In the genomic region with DNA sequence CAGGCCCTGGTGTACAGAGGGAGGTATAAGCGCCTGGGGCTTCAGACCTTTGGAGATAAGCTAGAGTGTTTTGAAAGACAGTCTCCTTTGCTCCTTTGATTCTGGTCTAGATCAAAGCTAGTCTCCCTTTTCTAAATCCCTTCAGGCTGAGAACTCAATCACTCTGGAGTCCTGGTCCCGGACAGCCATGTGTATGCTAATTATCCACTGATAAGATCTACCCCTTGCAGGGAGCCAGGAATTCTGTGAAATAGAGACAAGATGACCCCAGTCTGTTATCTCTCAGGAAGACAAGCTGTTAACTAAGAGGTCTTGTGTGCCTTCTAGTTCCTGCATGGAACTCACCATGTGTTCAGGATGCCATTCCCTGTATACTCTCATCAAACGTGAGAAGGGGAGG, we compare ENCODE assay signal across 30 mouse cellular contexts. TPM values are rescaled to one million over a fixed set of nuclear protein-coding genes. Genes with fewer than 3 reads are reported as not detected.
"Had no signal": no experiment of that assay in that cellular context is flagged by ENCODE, and none has a peak within 500 bp of the region (broad histone marks: within the 10 kb centered on the region; RNA-seq: fewer than 3 reads in every experiment).

No protein-coding gene starts in this region.

- H3K4me2 ChIP-seq: heart, embryonic 12.5 days; hindbrain, embryonic 12.5 days; hindbrain, embryonic 14.5 days; intestine, embryonic 15.5 days; kidney, embryonic 15.5 days; limb, embryonic 12.5 days; liver, embryonic 11.5 days; liver, embryonic 13.5 days; liver, embryonic 15.5 days had no signal

- ATAC-seq: hindbrain, embryonic 16.5 days; inflammation-experienced regulatory T-cells, adult 6 months; intestine, embryonic 15.5 days had no signal

- H3K27me3 ChIP-seq: hindbrain, embryonic 12.5 days; intestine, embryonic 15.5 days; kidney, embryonic 15.5 days; limb, embryonic 12.5 days; liver, embryonic 13.5 days; liver, embryonic 15.5 days had no signal

- DNase-seq: gastrocnemius, adult 2 months; gastrocnemius, postnatal 10 days; gastrocnemius, postnatal 25 days; heart, adult 18-20 months; heart, postnatal 10 days; heart, postnatal 4 days; kidney, adult 11 months; kidney, adult 2 months; kidney, adult 9 months; kidney, postnatal 14 days; kidney, postnatal 36 days; layer of hippocampus, adult 9-11 months; layer of hippocampus, postnatal 36 days; liver; liver, embryonic 13.5 days had no signal

- H3K4me1 ChIP-seq: intestine, embryonic 15.5 days; liver, embryonic 13.5 days had no signal

- H3K27ac ChIP-seq: gastrocnemius, adult 2 months; heart, embryonic 10.5 days; hindbrain, embryonic 10.5 days; hindbrain, embryonic 12.5 days; hindbrain, embryonic 14.5 days; intestine, embryonic 15.5 days; kidney, embryonic 15.5 days; kidney, postnatal 0 days; limb, embryonic 10.5 days; limb, embryonic 12.5 days; liver, embryonic 13.5 days; liver, embryonic 15.5 days had no signal

- H3K9me3 ChIP-seq: heart, embryonic 10.5 days; heart, embryonic 12.5 days; hindbrain, embryonic 10.5 days; hindbrain, embryonic 12.5 days; intestine, embryonic 15.5 days; kidney, embryonic 15.5 days; limb, embryonic 10.5 days; limb, embryonic 12.5 days; liver, embryonic 13.5 days; liver, embryonic 15.5 days had no signal

- H3K9ac ChIP-seq: heart, embryonic 12.5 days; hindbrain, embryonic 12.5 days; hindbrain, embryonic 14.5 days; intestine, embryonic 15.5 days; kidney, embryonic 15.5 days; limb, embryonic 12.5 days; liver, embryonic 13.5 days; liver, embryonic 15.5 days had no signal

- H3K36me3 ChIP-seq: heart, embryonic 10.5 days; heart, embryonic 12.5 days; hindbrain, embryonic 10.5 days; hindbrain, embryonic 12.5 days; intestine, embryonic 15.5 days; kidney, embryonic 15.5 days; limb, embryonic 10.5 days; limb, embryonic 12.5 days; liver, embryonic 13.5 days; liver, embryonic 15.5 days had no signal

- H3K4me3 ChIP-seq: gastrocnemius, adult 2 months; heart, embryonic 10.5 days; heart, embryonic 12.5 days; hindbrain, embryonic 10.5 days; hindbrain, embryonic 12.5 days; intestine, embryonic 15.5 days; kidney, embryonic 15.5 days; limb, embryonic 10.5 days; limb, embryonic 12.5 days; liver, embryonic 13.5 days; liver, embryonic 15.5 days had no signal

RNA-seq across cellular contexts. Expression of gene Tmem88, which starts 39.3 kb away (rescaled TPM):
- total RNA-seq: granulocyte monocyte progenitor cell, adult 5-6 weeks had no signal
